Mouse (Mus musculus): ENCODE measurements at regions not wholly inside any gene's neighbourhood (a gene's known extent, or its start where the extent isn't known, plus 50 kb on each side); places are given as distances from the start of the nearest gene placed in this dataset.

GRCm38 (mm10) chr4:38749281-38749680 lies 700.8 kb upstream of the 1700009N14Rik start:
- no peak for DNase-seq (ENCODE audit: low spot score)

- DNase-seq (ENCODE audit: low spot score), result no peak
These were observed 665.1 kb upstream of the 1700009N14Rik start for GRCm38 (mm10) chr4:38785016-38785415.

GRCm38 (mm10) chr4:38825133-38825532 lies 625.0 kb upstream of the 1700009N14Rik start:
- DNase-seq (ENCODE audit: low spot score), result peak; percentile 9

DNA sequence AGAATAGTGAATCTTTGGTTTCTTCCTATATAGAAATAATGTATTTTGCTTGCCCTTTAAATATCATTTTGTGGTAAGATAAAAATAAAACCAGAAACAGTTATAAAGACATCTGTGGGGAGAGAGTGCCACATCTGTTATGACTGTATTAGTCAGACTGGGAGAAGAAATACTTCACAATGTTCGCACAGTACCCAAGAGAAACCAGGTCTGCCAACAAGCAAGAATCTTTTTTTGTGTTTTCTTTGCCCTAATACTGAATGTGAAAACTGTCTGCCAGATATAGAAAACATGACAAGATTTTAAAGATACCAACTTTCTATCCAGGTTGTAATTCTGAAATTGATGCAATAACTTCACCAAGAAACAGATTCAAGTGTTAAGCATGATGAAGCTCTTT lies 601.8 kb upstream of the 1700009N14Rik start:
- DNase-seq (ENCODE audit: low spot score), result no peak

- DNase-seq (ENCODE audit: low spot score), result no peak
These were observed 595.7 kb upstream of the 1700009N14Rik start for GRCm38 (mm10) chr4:38854349-38854748.

DNA sequence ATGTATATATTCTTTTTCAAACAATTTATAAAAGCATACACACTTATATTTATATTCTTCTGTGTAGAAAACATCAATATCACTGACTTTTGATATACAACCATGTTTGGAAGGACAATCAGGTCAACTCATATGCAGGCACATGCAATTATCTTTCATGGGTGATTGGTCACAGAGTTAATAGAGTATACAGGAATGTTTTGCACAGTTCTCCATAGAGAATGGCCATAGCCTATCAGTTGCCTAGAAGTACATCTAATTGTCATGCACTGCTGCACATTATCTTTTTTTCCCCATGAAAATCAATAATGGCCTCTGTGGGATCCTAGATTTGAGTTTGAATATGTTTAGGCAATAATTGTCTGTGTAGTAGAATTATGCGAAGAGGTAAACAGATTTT lies 549.5 kb upstream of the 1700009N14Rik start:
- DNase-seq (ENCODE audit: low spot score), result no peak

DNA sequence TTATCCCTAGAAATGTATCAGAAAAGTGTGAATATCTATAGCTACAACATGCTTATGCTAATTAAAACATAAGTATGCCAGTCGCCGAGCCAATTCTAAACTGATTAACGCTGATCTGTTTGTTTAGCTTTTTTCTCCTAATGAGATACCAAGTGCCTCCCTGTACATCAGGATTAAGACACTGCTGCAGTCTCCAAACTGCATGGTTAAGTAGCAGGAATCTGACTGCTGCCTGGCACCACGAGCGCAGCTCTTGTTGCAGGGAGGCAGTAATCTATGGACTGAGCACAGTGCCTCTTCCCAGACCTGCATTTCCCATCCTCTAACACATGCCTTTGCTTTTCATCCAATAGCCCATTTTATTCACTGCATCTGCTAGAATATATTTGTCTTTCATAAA lies 523.3 kb upstream of the 1700009N14Rik start:
- no peak for DNase-seq (ENCODE audit: low spot score)

GRCm38 (mm10) chr4:38953633-38954032 lies 496.5 kb upstream of the 1700009N14Rik start:
- no peak for DNase-seq (ENCODE audit: low spot score)

DNA sequence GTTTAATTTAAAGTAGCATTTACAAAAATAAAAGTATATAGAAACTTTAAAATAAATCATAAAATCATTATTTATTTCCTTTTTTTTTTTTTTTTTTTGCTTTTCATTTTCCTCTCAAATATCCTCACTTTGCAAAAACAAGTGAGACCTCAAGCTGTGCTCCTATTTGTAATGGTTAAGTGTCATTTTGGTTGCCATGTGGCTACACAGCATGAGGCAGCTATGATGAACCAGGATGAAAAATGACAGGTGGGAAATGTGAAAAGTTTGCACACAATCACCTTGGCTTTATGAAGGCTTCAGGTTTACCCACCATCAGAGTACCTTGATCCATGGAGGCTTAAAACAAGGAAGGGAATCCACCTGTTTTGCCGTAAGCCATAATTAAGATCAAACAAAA lies 454.9 kb upstream of the 1700009N14Rik start:
- no peak for DNase-seq (ENCODE audit: low spot score)

All from layer of hippocampus, adult 9-10 months (tissue).